Mouse (Mus musculus): ENCODE results near the gene Olfr572. TPM values are rescaled to one million over a fixed set of nuclear protein-coding genes. Genes with fewer than 3 reads are reported as not detected.

The Olfr572 gene
- not detected in 2 replicates for total RNA-seq (2012; rRNA removed)
- not detected in 2 replicates for total RNA-seq (2014; rRNA removed)
- not detected in 2 replicates for polyA plus RNA-seq (2012; ENCODE audit: insufficient read length, low read depth)

DNA sequence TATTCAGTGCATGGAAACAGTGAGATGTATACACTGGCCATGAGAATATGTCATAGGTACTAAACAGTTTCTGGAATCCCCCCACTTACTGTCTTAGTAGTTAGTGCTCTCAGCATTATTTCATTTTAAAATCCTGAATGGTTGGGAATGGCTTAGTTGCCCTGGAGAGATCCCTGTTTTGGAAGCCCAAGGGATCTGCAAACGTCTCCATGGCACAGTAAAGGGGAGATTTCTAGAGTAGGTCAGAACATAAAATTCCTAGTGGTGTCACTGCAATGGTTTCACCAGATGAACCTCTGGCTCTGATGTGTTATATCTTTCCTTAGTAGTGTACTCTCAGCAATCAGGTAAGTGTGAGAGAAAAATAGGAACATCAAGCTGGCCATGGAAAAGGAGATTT, at the start of gene Olfr572:
Gene Olfr572, plus strand, starts transcription at position 301 of the 400 bp plus-strand sequence.
- dilution Hi-C loops (cut with MboI; ENCODE audit: extremely low pct_ligation_motif_present, extremely low pct_unique_long_range_greater_than_20kb, low sequenced_read_pairs): no loop called here
- no peak within 1 kb of the TSS for H3K9ac ChIP-seq (ENCODE audit: insufficient read depth, low read depth)

DNA sequence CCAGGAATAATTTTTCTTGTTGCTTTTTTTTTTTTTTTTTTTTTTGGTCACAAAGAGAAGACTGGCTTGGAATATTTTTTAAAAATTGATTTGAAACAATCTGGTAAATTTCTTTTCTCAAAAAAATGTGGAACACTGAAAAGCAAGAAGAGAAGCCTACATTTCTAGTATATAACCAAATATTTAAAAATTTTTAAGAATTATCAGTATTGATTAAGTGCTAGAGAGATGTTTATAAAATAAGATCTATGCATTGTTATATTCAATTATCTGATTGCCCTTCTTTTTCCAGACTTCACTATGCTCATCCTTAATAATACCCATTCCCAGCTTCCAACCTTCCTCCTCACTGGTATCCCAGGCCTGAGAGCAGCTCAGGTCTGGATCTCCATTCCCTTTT, 47.4 kb upstream of the Olfr572 start, which contains the start of gene Olfr568:
Gene Olfr568, plus strand, starts transcription at position 301 of the 400 bp plus-strand sequence.
- in situ Hi-C loops (cut with MboI; ENCODE audit: low pct_ligation_motif_present, low pct_unique_long_range_greater_than_20kb, low sequenced_read_pairs) (no loop called here), dilution Hi-C loops (cut with MboI; ENCODE audit: extremely low pct_ligation_motif_present, extremely low pct_unique_long_range_greater_than_20kb, low sequenced_read_pairs) (no loop called here)
- Histone ChIP-seq H3K4me2 (ENCODE audit: insufficient read depth, low read depth, poor library complexity, severe bottlenecking) (no peak within 1 kb of the TSS; the same call in 1 of the 2 replicates), H3K4me1 (ENCODE audit: control insufficient read depth in 1 of 2, insufficient read depth in 2 of 2) (peaks cover 0 to 6% of the 10 kb centered on the region in 2 experiments; a peak in 2 of 4 replicates), H3K27ac (ENCODE audit: insufficient read depth, low read depth) (no peak within 1 kb of the TSS), H3K9ac (ENCODE audit: insufficient read depth, low read depth) (no peak within 1 kb of the TSS), H3K9me3 (replicated peaks; ENCODE audit: low read length) (no peaks in the 10 kb centered on the region), H3K36me3 (replicated peaks in 1 of 2; ENCODE audit: control insufficient read depth in 1 of 2, insufficient read depth in 1 of 2, low read length in 1 of 2) (no peaks in the 10 kb centered on the region), H3K4me3 (replicated peaks in 1 of 3; ENCODE audit: low read depth in 2 of 3, low read length in 2 of 3, poor library complexity in 1 of 3) (no peak within 1 kb of the TSS), H3K79me2 (replicated peaks; ENCODE audit: control insufficient read depth, extremely low read depth, insufficient read depth, poor library complexity, severe bottlenecking) (no peaks in the 10 kb centered on the region), H3K27me3 (replicated peaks) (no peaks in the 10 kb centered on the region)
- no peak for DNase-seq (ENCODE audit: extremely low read depth)
- TF ChIP-seq TCF12 (IDR thresholded peaks at IDR 0.05; ENCODE audit: low read depth, low read length): no peak
- TF ChIP-seq SIN3A (IDR thresholded peaks at IDR 0.05; ENCODE audit: low read length): no peak
- TF ChIP-seq CTCF (conservative IDR thresholded peaks at IDR 0.05 in 1 of 2, IDR thresholded peaks at IDR 0.05 in 1 of 2; ENCODE audit: low read depth in 2 of 2, low read length in 2 of 2): no peak
- TF ChIP-seq MAZ (IDR thresholded peaks at IDR 0.05; ENCODE audit: low read depth, low read length): no peak
- no peak for TF ChIP-seq TBP (conservative IDR thresholded peaks at IDR 0.05; ENCODE audit: low read depth, low read length)
- TF ChIP-seq JUND (conservative IDR thresholded peaks at IDR 0.05; ENCODE audit: low read depth, low read length): no peak
- no peak for TF ChIP-seq UBTF (IDR thresholded peaks at IDR 0.05; ENCODE audit: low read depth, low read length)
- no peak for TF ChIP-seq PAX5 (IDR thresholded peaks at IDR 0.05; ENCODE audit: low read length)
- no peak for TF ChIP-seq IRF4 (IDR thresholded peaks at IDR 0.05; ENCODE audit: low read depth, low read length)
- TF ChIP-seq SMC3 (IDR thresholded peaks at IDR 0.05; ENCODE audit: low read depth, low read length): no peak
- TF ChIP-seq ZC3H11A (IDR thresholded peaks at IDR 0.05; ENCODE audit: low read depth, low read length): no peak
- TF ChIP-seq HCFC1 (IDR thresholded peaks at IDR 0.05; ENCODE audit: low read depth, low read length): no peak
- no peak for TF ChIP-seq MXI1 (IDR thresholded peaks at IDR 0.05; ENCODE audit: low read depth, low read length)

More for the DNA sequence above, at the start of gene Olfr572:
- in situ Hi-C loops (cut with MboI; ENCODE audit: low pct_ligation_motif_present, low pct_unique_long_range_greater_than_20kb, low sequenced_read_pairs): no loop called here
- Histone ChIP-seq H3K27ac (ENCODE audit: insufficient read depth, low read depth) (no peak within 1 kb of the TSS), H3K4me3 (replicated peaks in 1 of 3; ENCODE audit: low read depth in 2 of 3, low read length in 2 of 3, poor library complexity in 1 of 3) (no peak within 1 kb of the TSS), H3K9me3 (replicated peaks; ENCODE audit: low read length) (no peaks in the 10 kb centered on the region), H3K4me1 (ENCODE audit: control insufficient read depth in 1 of 2, insufficient read depth in 2 of 2) (no peaks in the 10 kb centered on the region), H3K36me3 (replicated peaks in 1 of 2; ENCODE audit: control insufficient read depth in 1 of 2, insufficient read depth in 1 of 2, low read length in 1 of 2) (no peaks in the 10 kb centered on the region), H3K79me2 (replicated peaks; ENCODE audit: control insufficient read depth, extremely low read depth, insufficient read depth, poor library complexity, severe bottlenecking) (no peaks in the 10 kb centered on the region), H3K27me3 (replicated peaks) (no peaks in the 10 kb centered on the region), H3K4me2 (ENCODE audit: insufficient read depth, low read depth, poor library complexity, severe bottlenecking) (no peak within 1 kb of the TSS)
- TF ChIP-seq JUND (conservative IDR thresholded peaks at IDR 0.05; ENCODE audit: low read depth, low read length) (no peak), JUN (IDR thresholded peaks at IDR 0.05; ENCODE audit: insufficient read depth, low read depth, low read length) (no peak), UBTF (IDR thresholded peaks at IDR 0.05; ENCODE audit: low read depth, low read length) (no peak), MXI1 (IDR thresholded peaks at IDR 0.05; ENCODE audit: low read depth, low read length) (no peak), ETS1 (conservative IDR thresholded peaks at IDR 0.05; ENCODE audit: low read depth, low read length) (no peak), USF2 (conservative IDR thresholded peaks at IDR 0.05; ENCODE audit: low read depth, low read length) (no peak)
- DNase-seq (ENCODE audit: extremely low read depth): no peak

All from CH12.LX (cell line).